Mouse (Mus musculus): ENCODE results near the gene Rab37. TPM values are rescaled to one million over a fixed set of nuclear protein-coding genes. Genes with fewer than 3 reads are reported as not detected.

Gene Rab37
- polyA plus RNA-seq, 1 experiment from 2014 or later = 0.90 TPM

GRCm38 (mm10) chr11:115202316-115202715 lies 111.1 kb downstream of the Rab37 start:
- WGBS = 11% methylated on average over 12 of the region's 12 CpGs
- H3K4me1 ChIP-seq = peaks cover 14% of the 10 kb centered on the region
- no peaks in the 10 kb centered on the region for H3K27me3 ChIP-seq (ENCODE audit: poor library complexity, severe bottlenecking)
- H3K9me3 ChIP-seq = no peaks in the 10 kb centered on the region
- no peak overlapping the region for H3K27ac ChIP-seq
- peak; percentile 82 for DNase-seq (ENCODE audit: extremely low spot score, low spot score)
- H3K36me3 ChIP-seq (replicated peaks) = peaks cover 40% of the 10 kb centered on the region
- H3K4me3 ChIP-seq = no peak overlapping the region; the same call in 1 of the 2 replicates

GRCm38 (mm10) chr11:115202756-115203155 lies 111.5 kb downstream of the Rab37 start:
- H3K9me3 ChIP-seq = no peaks in the 10 kb centered on the region
- no peak overlapping the region for H3K4me3 ChIP-seq
- WGBS = 93% methylated on average over 9 of the region's 9 CpGs
- peaks cover 40% of the 10 kb centered on the region for H3K36me3 ChIP-seq (replicated peaks)
- peaks cover 14% of the 10 kb centered on the region for H3K4me1 ChIP-seq
- no peaks in the 10 kb centered on the region for H3K27me3 ChIP-seq (ENCODE audit: poor library complexity, severe bottlenecking)
- H3K27ac ChIP-seq = no peak overlapping the region
- DNase-seq (ENCODE audit: extremely low spot score, low spot score) = no peak

GRCm38 (mm10) chr11:115208126-115208525 lies 116.9 kb downstream of the Rab37 start:
- H3K27me3 ChIP-seq (ENCODE audit: poor library complexity, severe bottlenecking) = no peaks in the 10 kb centered on the region
- DNase-seq (ENCODE audit: extremely low spot score, low spot score) = no peak
- WGBS = 89% methylated on average over 12 of the region's 12 CpGs
- H3K27ac ChIP-seq = no peak overlapping the region
- H3K36me3 ChIP-seq (replicated peaks) = peaks cover 41% of the 10 kb centered on the region
- no peak overlapping the region for H3K4me3 ChIP-seq
- no peaks in the 10 kb centered on the region for H3K9me3 ChIP-seq
- H3K4me1 ChIP-seq = peaks cover 24% of the 10 kb centered on the region

GRCm38 (mm10) chr11:115208776-115209732 lies 117.8 kb downstream of the Rab37 start:
- H3K27me3 ChIP-seq (ENCODE audit: poor library complexity, severe bottlenecking) = 0 out of 2 replicates have a peak, but pooled peaks cover 4% of the 10 kb centered on the region
- peaks cover 30% of the 10 kb centered on the region for H3K4me1 ChIP-seq
- WGBS = 81% methylated on average over 25 of the region's 25 CpGs
- H3K9me3 ChIP-seq = no peaks in the 10 kb centered on the region
- H3K36me3 ChIP-seq (replicated peaks) = peaks cover 39% of the 10 kb centered on the region
- H3K27ac ChIP-seq = no peak overlapping the region
- no peak overlapping the region for H3K4me3 ChIP-seq
- no peak for DNase-seq (ENCODE audit: extremely low spot score, low spot score)

- Histone ChIP-seq H3K36me3 (replicated peaks) (peaks cover 36% of the 10 kb centered on the region), H3K4me1 (peaks cover 35% of the 10 kb centered on the region), H3K9me3 (no peaks in the 10 kb centered on the region), H3K27me3 (ENCODE audit: poor library complexity, severe bottlenecking) (0 out of 2 replicates have a peak, but pooled peaks cover 4% of the 10 kb centered on the region), H3K27ac (no peak overlapping the region), H3K4me3 (no peak overlapping the region)
- DNase-seq (ENCODE audit: extremely low spot score, low spot score) = no peak
- WGBS = 72% methylated on average over 7 of the region's 7 CpGs
These were observed 118.7 kb downstream of the Rab37 start for GRCm38 (mm10) chr11:115209958-115210357.

Other genes with a start within 250 kb of the Rab37 start
- 31.7 and 32.3 TPM in 2 replicates for gene Gprc5c, start 240.3 kb upstream of the Rab37 start, polyA plus RNA-seq (2016; fragmentation: Nextera tagmentation; extraction: Ambion mirVana)
- 0.42 and 1.3 TPM in 2 replicates for gene Cd300a, start 201.4 kb upstream of the Rab37 start, polyA plus RNA-seq (2016; fragmentation: Nextera tagmentation; extraction: Ambion mirVana)
- not detected in 2 replicates for gene Cd300lb, start 157.0 kb upstream of the Rab37 start, polyA plus RNA-seq (2016; fragmentation: Nextera tagmentation; extraction: Ambion mirVana)
- not detected in 2 replicates for gene Cd300c, start 122.3 kb upstream of the Rab37 start, polyA plus RNA-seq (2016; fragmentation: Nextera tagmentation; extraction: Ambion mirVana)
- gene Cd300ld, start 101.5 kb upstream of the Rab37 start, polyA plus RNA-seq (2016; fragmentation: Nextera tagmentation; extraction: Ambion mirVana) = 0.17 TPM in 1 of 2 replicates, not detected in the other
- 0.20 and 0.41 TPM in 2 replicates for gene Cd300c2, start 89.6 kb upstream of the Rab37 start, polyA plus RNA-seq (2016; fragmentation: Nextera tagmentation; extraction: Ambion mirVana)
- not detected in 2 replicates for gene Cd300ld2, start 75.2 kb upstream of the Rab37 start, polyA plus RNA-seq (2016; fragmentation: Nextera tagmentation; extraction: Ambion mirVana)
- not detected in 2 replicates for gene Cd300ld4, start 64.4 kb upstream of the Rab37 start, polyA plus RNA-seq (2016; fragmentation: Nextera tagmentation; extraction: Ambion mirVana)
- gene Cd300ld5, start 53.7 kb upstream of the Rab37 start, polyA plus RNA-seq (2016; fragmentation: Nextera tagmentation; extraction: Ambion mirVana) = not detected in 2 replicates
- not detected in 2 replicates for gene Cd300ld3, start 43.0 kb upstream of the Rab37 start, polyA plus RNA-seq (2016; fragmentation: Nextera tagmentation; extraction: Ambion mirVana)
- not detected in 2 replicates for gene Cd300e, start 29.3 kb upstream of the Rab37 start, polyA plus RNA-seq (2016; fragmentation: Nextera tagmentation; extraction: Ambion mirVana)
- gene Cd300lf, start 42.6 kb downstream of the Rab37 start, polyA plus RNA-seq (2016; fragmentation: Nextera tagmentation; extraction: Ambion mirVana) = 0.09 and 0.10 TPM in 2 replicates
- 36.6 and 38.1 TPM in 2 replicates for gene Slc9a3r1, start 71.9 kb downstream of the Rab37 start, polyA plus RNA-seq (2016; fragmentation: Nextera tagmentation; extraction: Ambion mirVana)
- gene Tmem104, start 96.1 kb downstream of the Rab37 start, polyA plus RNA-seq (2016; fragmentation: Nextera tagmentation; extraction: Ambion mirVana) = 8.7 and 8.8 TPM in 2 replicates
- 16.9 and 20.6 TPM in 2 replicates for gene Nat9, start 96.4 kb downstream of the Rab37 start, polyA plus RNA-seq (2016; fragmentation: Nextera tagmentation; extraction: Ambion mirVana)
- gene Grin2c, start 175.8 kb downstream of the Rab37 start, polyA plus RNA-seq (2016; fragmentation: Nextera tagmentation; extraction: Ambion mirVana) = not detected in 2 replicates
- gene Fdxr, start 185.6 kb downstream of the Rab37 start, polyA plus RNA-seq (2016; fragmentation: Nextera tagmentation; extraction: Ambion mirVana) = 16.3 and 17.5 TPM in 2 replicates
- 0.45 and 0.49 TPM in 2 replicates for gene Fads6, start 206.2 kb downstream of the Rab37 start, polyA plus RNA-seq (2016; fragmentation: Nextera tagmentation; extraction: Ambion mirVana)
- 0.12 TPM in 1 of 2 replicates, not detected in the other for gene Otop2, start 215.7 kb downstream of the Rab37 start, polyA plus RNA-seq (2016; fragmentation: Nextera tagmentation; extraction: Ambion mirVana)
- 0.05 TPM in 1 of 2 replicates, not detected in the other for gene Ush1g, start 230.6 kb downstream of the Rab37 start, polyA plus RNA-seq (2016; fragmentation: Nextera tagmentation; extraction: Ambion mirVana)
- gene Otop3, start 243.3 kb downstream of the Rab37 start, polyA plus RNA-seq (2016; fragmentation: Nextera tagmentation; extraction: Ambion mirVana) = not detected in 2 replicates

Data from forebrain, embryonic 10.5 days (tissue).